Mouse (Mus musculus) intestine, postnatal 0 days (tissue): ENCODE data around the gene Rnf133. TPM values are rescaled to one million over a fixed set of nuclear protein-coding genes. Genes with fewer than 3 reads are reported as not detected.

Experiments used
- ATAC-seq: fragments of 200-750 bp; cut with Nextera tagmentation; 2 replicates; pipeline ENCODE4 v1.8.0; 2017; ENCODE audit warnings: mild to moderate bottlenecking, moderate TSS enrichment, moderate library complexity
- H3K27ac ChIP-seq: fragments of 300-500 bp; sonication (generic); 2 replicates; pipeline ENCODE4 v1.5.1; 2014; ENCODE audit warnings: mild to moderate bottlenecking, low read depth, low read length, moderate library complexity
- H3K27me3 ChIP-seq: fragments of 300-500 bp; sonication (generic); replicated peaks from 2 replicates; pipeline ENCODE4 v1.6.1; 2014; ENCODE audit warnings: low read length, mixed read lengths; ENCODE audit not compliant: control insufficient read depth, insufficient read depth
- H3K36me3 ChIP-seq: fragments of 300-500 bp; sonication (generic); 2 replicates; pipeline ENCODE4 v1.6.1; 2014; ENCODE audit warnings: mild to moderate bottlenecking, moderate library complexity; ENCODE audit not compliant: control insufficient read depth, insufficient read depth
- H3K4me1 ChIP-seq: fragments of 300-500 bp; sonication (generic); replicated peaks from 2 replicates; pipeline ENCODE4 v1.6.1; 2014; ENCODE audit warnings: antibody characterized with exemption, low read length, mixed read lengths; ENCODE audit not compliant: control insufficient read depth, insufficient read depth
- H3K4me2 ChIP-seq: fragments of 300-500 bp; sonication (generic); replicated peaks from 2 replicates; pipeline ENCODE4 v1.6.1; 2014; ENCODE audit warnings: low read depth, mild to moderate bottlenecking, moderate library complexity
- H3K4me3 ChIP-seq: fragments of 300-500 bp; sonication (generic); 2 replicates; pipeline ENCODE4 v1.5.1; 2014; ENCODE audit warnings: low read depth, low read length
- H3K9ac ChIP-seq: fragments of 300-500 bp; sonication (generic); 2 replicates; pipeline ENCODE4 v1.6.1; 2014; ENCODE audit warnings: mild to moderate bottlenecking, low read depth, low read length
- H3K9me3 ChIP-seq: fragments of 300-500 bp; sonication (generic); 2 replicates; pipeline ENCODE4 v1.6.1; 2016; ENCODE audit warnings: mixed run types; ENCODE audit not compliant: control insufficient read depth
- CTCF ChIP-seq: sonication (generic); IDR thresholded peaks from 2 replicates; pipeline ENCODE4 v1.5.1; 2016; ENCODE audit warnings: low read depth, mild to moderate bottlenecking, control low read depth, antibody characterized with exemption, moderate library complexity
- WGBS: fragments of 180-500 bp; shearing (Covaris S2); extraction: QIAGEN DNeasy Blood & Tissue Kit; methylation state at CpG from one replicate; pipeline ENCODE4 v1.1.7; 2014; 5-methylcytosine and 5-hydroxymethylcytosine counted together
- polyA plus RNA-seq: library from polyadenylated mRNA; unstranded; fragments of >200 nt; fragmentation: Nextera tagmentation; extraction: Ambion mirVana; gene quantifications from 2 replicates; pipeline ENCODE4 v1.2.1, GENCODE M21; 2015

Gene Rnf133
- polyA plus RNA-seq, 1 experiment from 2014 or later = not detected

- no peaks in the 10 kb centered on the region for H3K36me3 ChIP-seq
- no peaks in the 10 kb centered on the region for H3K9me3 ChIP-seq
- H3K27me3 ChIP-seq = no peaks in the 10 kb centered on the region
- TF ChIP-seq CTCF = no peak
- H3K4me3 ChIP-seq = no peak overlapping the region
- no peak for ATAC-seq
- no peak overlapping the region for H3K27ac ChIP-seq
- no peaks in the 10 kb centered on the region for H3K4me1 ChIP-seq
- H3K4me2 ChIP-seq = no peak overlapping the region
- 87% methylated on average over 9 of the region's 9 CpGs for WGBS
- no peak overlapping the region for H3K9ac ChIP-seq
Measured at GRCm38 (mm10) chr6:23634016-23634415, 16.1 kb downstream of the Rnf133 start.

DNA sequence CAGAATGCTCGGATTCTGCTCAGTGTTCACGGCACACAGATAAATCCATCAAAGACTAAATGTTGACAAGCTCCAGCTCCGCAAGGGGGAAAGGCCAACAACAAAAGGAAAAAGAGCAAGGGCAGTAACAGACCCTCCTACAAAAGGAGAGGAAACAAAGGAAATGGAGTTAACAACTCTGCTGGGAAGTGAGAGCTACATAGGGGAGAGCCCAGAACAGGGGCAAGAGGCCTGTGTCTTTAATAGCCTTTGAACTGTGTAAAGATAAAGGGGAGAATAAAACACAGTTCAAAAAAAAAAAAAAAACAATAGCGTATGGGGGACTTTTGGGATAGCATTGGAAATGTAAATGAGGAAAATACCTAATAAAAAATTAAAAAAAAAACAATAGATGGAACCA is 19.6 kb downstream of the Rnf133 start:
- no peak overlapping the region for H3K4me2 ChIP-seq
- H3K27me3 ChIP-seq = no peaks in the 10 kb centered on the region
- TF ChIP-seq CTCF = no peak
- H3K9ac ChIP-seq = no peak overlapping the region
- WGBS = 33% methylated on average over 4 of the region's 4 CpGs
- H3K9me3 ChIP-seq = no peaks in the 10 kb centered on the region
- no peak overlapping the region for H3K4me3 ChIP-seq
- no peaks in the 10 kb centered on the region for H3K36me3 ChIP-seq
- no peak for ATAC-seq
- no peaks in the 10 kb centered on the region for H3K4me1 ChIP-seq
- no peak overlapping the region for H3K27ac ChIP-seq

Other genes with a start within 250 kb of the Rnf133 start
- 0.09 and 0.12 TPM in 2 replicates for gene Rnf148, start 4.8 kb upstream of the Rnf133 start, polyA plus RNA-seq
- 1.3 and 1.6 TPM in 2 replicates for gene Cadps2, start 189.1 kb upstream of the Rnf133 start, polyA plus RNA-seq